Mouse (Mus musculus) gastrocnemius, adult 2 months (tissue): ENCODE measurements around the gene Mrtfa. TPM values are rescaled to one million over a fixed set of nuclear protein-coding genes. Genes with fewer than 3 reads are reported as not detected.

ENCODE experiments used
- DNase-seq: peaks from one replicate; pipeline ENCODE4 v3.0.0; 2022
- H3K27ac ChIP-seq: fragments of 200-600 bp; 2 replicates; pipeline ENCODE4 v1.8.1; 2022; ENCODE audit warnings: mild to moderate bottlenecking
- H3K4me3 ChIP-seq: fragments of 200-600 bp; 2 replicates; pipeline ENCODE4 v1.8.1; 2022; ENCODE audit warnings: mild to moderate bottlenecking, moderate library complexity
- CTCF ChIP-seq: fragments of 200-600 bp; IDR thresholded peaks from 2 replicates; pipeline ENCODE4 v1.8.1; 2022; ENCODE audit warnings: antibody characterized with exemption, mild to moderate bottlenecking, moderate library complexity
- intact Hi-C: fragments of 180-260 bp; cut with DNase I; formaldehyde crosslinking; loops from one replicate; pipeline ENCODE4 v1.15.1; 2025
- total RNA-seq, 2 experiments: library from RNA; stranded (reverse); gene quantifications; 2 replicates each; pipeline ENCODE4 v1.2.3; 2021

The Mrtfa gene
- total RNA-seq, 2 experiments from 2014 or later: 18.8 to 28.1 TPM

- H3K4me3 ChIP-seq: no peak overlapping the region
- intact Hi-C loops: loop anchor here (5.0 kb wide), 1 partner anchor 39 kb away; no protein-coding TSS in a partner anchor
- no peak for DNase-seq
- no peak overlapping the region for H3K27ac ChIP-seq
- TF ChIP-seq CTCF: no peak
Measured at GRCm38 (mm10) chr15:81166291-81166690, 24.3 kb downstream of the Mrtfa start.

- no peak for TF ChIP-seq CTCF
- DNase-seq: no peak
- intact Hi-C loops: loop anchor here (5.0 kb wide), 1 partner anchor 37 kb away; no protein-coding TSS in a partner anchor
- no peak overlapping the region for H3K27ac ChIP-seq
- H3K4me3 ChIP-seq: no peak overlapping the region
Measured at GRCm38 (mm10) chr15:81164560-81165310, 25.8 kb downstream of the Mrtfa start.

- Histone ChIP-seq H3K27ac (no peak overlapping the region), H3K4me3 (no peak overlapping the region)
- intact Hi-C loops: no loop called here
- no peak for DNase-seq
- TF ChIP-seq CTCF: no peak
Measured at GRCm38 (mm10) chr15:81161571-81161970, 29.0 kb downstream of the Mrtfa start.

- no peak overlapping the region for H3K4me3 ChIP-seq
- H3K27ac ChIP-seq: no peak overlapping the region
- TF ChIP-seq CTCF: no peak
- intact Hi-C loops: no loop called here
- DNase-seq: no peak
Measured at GRCm38 (mm10) chr15:81160677-81161076, 29.9 kb downstream of the Mrtfa start.

- intact Hi-C loops: no loop called here
- no peak for DNase-seq
- TF ChIP-seq CTCF: no peak
- no peak overlapping the region for H3K4me3 ChIP-seq
- 0 out of 2 replicates have a peak overlapping the region, but pooled peaks have one; percentile 28 for H3K27ac ChIP-seq
Measured at GRCm38 (mm10) chr15:81159212-81159611, 31.3 kb downstream of the Mrtfa start.

GRCm38 (mm10) chr15:81158517-81159120 lies 31.9 kb downstream of the Mrtfa start:
- Histone ChIP-seq H3K4me3 (no peak overlapping the region), H3K27ac (0 out of 2 replicates have a peak overlapping the region, but pooled peaks have one; percentile 28)
- DNase-seq: no peak
- TF ChIP-seq CTCF: peak; percentile 46
- intact Hi-C loops: no loop called here

- intact Hi-C loops: no loop called here
- no peak overlapping the region for H3K27ac ChIP-seq
- TF ChIP-seq CTCF: peak; percentile 39
- no peak overlapping the region for H3K4me3 ChIP-seq
- DNase-seq: no peak
Measured at GRCm38 (mm10) chr15:81156453-81156852, 34.1 kb downstream of the Mrtfa start.

GRCm38 (mm10) chr15:81155845-81156244 lies 34.7 kb downstream of the Mrtfa start:
- no peak overlapping the region for H3K4me3 ChIP-seq
- intact Hi-C loops: no loop called here
- no peak for DNase-seq
- TF ChIP-seq CTCF: no peak
- H3K27ac ChIP-seq: no peak overlapping the region

- TF ChIP-seq CTCF: no peak
- intact Hi-C loops: no loop called here
- Histone ChIP-seq H3K4me3 (no peak overlapping the region), H3K27ac (peak overlapping the region; percentile 25; the same call in 1 of the 2 replicates)
- no peak for DNase-seq
Measured at GRCm38 (mm10) chr15:81154846-81155624, 35.5 kb downstream of the Mrtfa start.

GRCm38 (mm10) chr15:81141956-81142576 lies 48.5 kb downstream of the Mrtfa start:
- no peak for DNase-seq
- intact Hi-C loops: no loop called here
- H3K4me3 ChIP-seq: no peak overlapping the region
- H3K27ac ChIP-seq: no peak overlapping the region
- no peak for TF ChIP-seq CTCF

GRCm38 (mm10) chr15:81140004-81140403 lies 50.6 kb downstream of the Mrtfa start:
- H3K4me3 ChIP-seq: no peak overlapping the region
- DNase-seq: no peak
- intact Hi-C loops: no loop called here
- H3K27ac ChIP-seq: no peak overlapping the region
- TF ChIP-seq CTCF: no peak

GRCm38 (mm10) chr15:81137298-81137697 lies 53.3 kb downstream of the Mrtfa start:
- DNase-seq: peak; percentile 57
- intact Hi-C loops: no loop called here
- no peak for TF ChIP-seq CTCF
- Histone ChIP-seq H3K27ac (peak overlapping the region; percentile 70), H3K4me3 (peak overlapping the region; percentile 48)
